Comparison of ENCODE assay signal across 12 mouse cellular contexts in the genomic region with DNA sequence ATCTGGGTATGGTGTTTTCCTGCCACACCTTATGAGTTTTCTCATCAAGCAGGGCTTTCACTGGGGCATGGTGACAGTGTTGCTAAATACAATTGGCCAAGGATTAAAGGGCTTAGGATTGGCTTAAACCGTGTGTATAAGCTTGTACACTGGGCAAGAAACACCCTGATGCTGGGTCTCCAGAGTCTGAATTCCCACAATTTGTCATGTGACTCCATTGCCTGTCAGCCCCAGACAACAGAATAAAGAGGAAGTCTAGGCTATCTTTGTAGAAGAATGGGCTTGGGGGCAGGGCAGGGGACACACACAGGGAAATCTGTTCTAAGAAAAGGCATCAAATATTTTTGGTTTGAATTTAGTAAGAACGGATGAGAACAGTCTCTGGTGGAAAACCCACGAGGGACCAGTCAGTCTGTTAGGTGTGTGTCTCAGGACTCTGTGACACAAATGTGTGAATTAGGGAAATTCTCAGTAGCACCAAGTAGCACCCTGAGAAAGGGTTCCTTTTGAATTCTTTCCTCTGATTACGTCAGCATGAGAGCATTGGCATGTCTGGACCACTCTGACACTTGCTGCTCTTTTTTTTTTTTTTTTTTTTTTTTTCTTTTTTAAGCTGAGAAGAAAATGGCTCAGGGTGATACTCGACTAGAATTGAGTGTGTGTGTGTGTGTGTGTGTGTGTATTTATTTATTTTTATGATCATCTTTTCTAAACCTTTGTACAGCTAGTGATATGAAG.
A peak's percentile ranks its signal among the peaks of the same experiment; 100 is the strongest.
DNase-seq lines count a peak whose midpoint lies in the region; ATAC-seq lines count a peak whose summit lies in the region.
"Had no signal": no experiment of that assay in that cellular context is flagged by ENCODE, and none has a peak within 500 bp of the region (broad histone marks: within the 10 kb centered on the region; RNA-seq: fewer than 3 reads in every experiment).

No protein-coding gene starts in this region.

- no peak overlapping the region; the same call in 1 of the 2 replicates for H3K27ac ChIP-seq in midbrain, embryonic 10.5 days (replicated peaks)
- no peak overlapping the region for H3K27ac ChIP-seq in midbrain, embryonic 14.5 days (replicated peaks; ENCODE audit: low read depth, low read length)
- no peak overlapping the region for H3K27ac ChIP-seq in forebrain, embryonic 11.5 days (ENCODE audit: low read depth, low read length)
- H3K27ac ChIP-seq: limb, embryonic 13.5 days had no signal

- 43% methylated on average over 5 of the region's 5 CpGs for WGBS in midbrain, embryonic 10.5 days
- WGBS in midbrain, embryonic 14.5 days, result 26% methylated on average over 5 of the region's 5 CpGs
- WGBS in forebrain, embryonic 11.5 days, result 33% methylated on average over 5 of the region's 5 CpGs

- no peak overlapping the region for H3K4me3 ChIP-seq in midbrain, embryonic 10.5 days
- no peak overlapping the region for H3K4me3 ChIP-seq in midbrain, embryonic 14.5 days (replicated peaks; ENCODE audit: low read depth, low read length)
- no peak overlapping the region for H3K4me3 ChIP-seq in forebrain, embryonic 11.5 days (ENCODE audit: low read depth, low read length)
- H3K4me3 ChIP-seq: limb, embryonic 13.5 days had no signal

- no peaks in the 10 kb centered on the region for H3K36me3 ChIP-seq in midbrain, embryonic 10.5 days
- no peaks in the 10 kb centered on the region for H3K36me3 ChIP-seq in midbrain, embryonic 14.5 days (ENCODE audit: control insufficient read depth, insufficient read depth, low read length)
- H3K36me3 ChIP-seq in forebrain, embryonic 11.5 days (ENCODE audit: control insufficient read depth, insufficient read depth, low read length), result no peaks in the 10 kb centered on the region
- H3K36me3 ChIP-seq: limb, embryonic 13.5 days had no signal

- H3K4me2 ChIP-seq in midbrain, embryonic 14.5 days (ENCODE audit: low read length), result no peak overlapping the region
- no peak overlapping the region for H3K4me2 ChIP-seq in forebrain, embryonic 11.5 days (ENCODE audit: low read depth, low read length, severe bottlenecking)
- H3K4me2 ChIP-seq: limb, embryonic 13.5 days had no signal

- peaks cover 16% of the 10 kb centered on the region for H3K4me1 ChIP-seq in midbrain, embryonic 10.5 days
- 0 out of 2 replicates have a peak, but pooled peaks cover 2% of the 10 kb centered on the region for H3K4me1 ChIP-seq in midbrain, embryonic 14.5 days (ENCODE audit: control insufficient read depth, insufficient read depth, low read length)
- H3K4me1 ChIP-seq in forebrain, embryonic 11.5 days (replicated peaks; ENCODE audit: control insufficient read depth, insufficient read depth, low read length), result 0 out of 2 replicates have a peak, but pooled peaks cover 2% of the 10 kb centered on the region
- H3K4me1 ChIP-seq: limb, embryonic 13.5 days had no signal

- DNase-seq in embryo, embryonic 10.5 days (ENCODE audit: low spot score), result peak; percentile 33
- DNase-seq in embryo, embryonic 10 days (ENCODE audit: low spot score), result no peak
- DNase-seq in midbrain, embryonic 10.5 days (ENCODE audit: low spot score), result peak; percentile 13
- no peak for DNase-seq in midbrain, embryonic 14.5 days
- no peak for DNase-seq in forebrain, embryonic 11.5 days (ENCODE audit: low spot score)
- DNase-seq in thymus, postnatal 10 days (ENCODE audit: low spot score in 2 of 2), result no peak
- DNase-seq in adrenal gland, adult 18-20 months (ENCODE audit: low spot score in 2 of 2), result no peak
- DNase-seq: cerebellum, adult 9-11 months; gastrocnemius, postnatal 25 days; kidney, adult 8-10 months had no signal

- H3K9ac ChIP-seq in midbrain, embryonic 14.5 days (replicated peaks; ENCODE audit: low read length), result no peak overlapping the region
- H3K9ac ChIP-seq in forebrain, embryonic 11.5 days (ENCODE audit: low read length), result no peak overlapping the region
- H3K9ac ChIP-seq: limb, embryonic 13.5 days had no signal

- no peaks in the 10 kb centered on the region for H3K9me3 ChIP-seq in midbrain, embryonic 10.5 days (replicated peaks)
- H3K9me3 ChIP-seq in midbrain, embryonic 14.5 days (ENCODE audit: control insufficient read depth, low read length), result no peaks in the 10 kb centered on the region
- H3K9me3 ChIP-seq in forebrain, embryonic 11.5 days (ENCODE audit: control insufficient read depth, low read length), result no peaks in the 10 kb centered on the region
- H3K9me3 ChIP-seq: limb, embryonic 13.5 days had no signal

- no peaks in the 10 kb centered on the region for H3K27me3 ChIP-seq in midbrain, embryonic 10.5 days (ENCODE audit: low read depth, poor library complexity, severe bottlenecking)
- no peaks in the 10 kb centered on the region for H3K27me3 ChIP-seq in midbrain, embryonic 14.5 days (ENCODE audit: control insufficient read depth, insufficient read depth, low read length)
- no peaks in the 10 kb centered on the region for H3K27me3 ChIP-seq in forebrain, embryonic 11.5 days (ENCODE audit: control insufficient read depth, insufficient read depth, low read length)
- H3K27me3 ChIP-seq: limb, embryonic 13.5 days had no signal

- ATAC-seq in midbrain, embryonic 14.5 days (ENCODE audit: low FRiP score, low TSS enrichment), result no peak
- peak; percentile 63; the same call in 1 of the 2 replicates for ATAC-seq in forebrain, embryonic 11.5 days (replicated peaks; ENCODE audit: low FRiP score)
- ATAC-seq in megakaryocyte progenitor cell, adult 5-6 weeks (replicated peaks; ENCODE audit: poor library complexity), result peak; percentile 83

Comparison
In these comparisons a context has a peak if more than half of its experiments do, and no peak if none do; other contexts are left out.
1. DNase-seq: peak in embryo, embryonic 10.5 days (single experiment) and midbrain, embryonic 10.5 days (single experiment); none in embryo, embryonic 10 days (single experiment), midbrain, embryonic 14.5 days (single experiment), forebrain, embryonic 11.5 days (single experiment), thymus, postnatal 10 days (0 of 2) and adrenal gland, adult 18-20 months (0 of 2).